Mouse (Mus musculus) stomach, postnatal 0 days (tissue): ENCODE data around the gene Gsto1.

Experiments
- CTCF ChIP-seq: IDR thresholded peaks from 2 replicates; pipeline ENCODE4 v1.5.1; 2016; ENCODE audit warnings: antibody characterized with exemption, low read depth, mild to moderate bottlenecking, moderate library complexity
- EP300 ChIP-seq: optimal IDR thresholded peaks from 2 replicates; pipeline ENCODE3; 2016; ENCODE audit warnings: antibody characterized with exemption

- TF ChIP-seq CTCF, result no peak
- TF ChIP-seq EP300, result no peak
Measured at GRCm38 (mm10) chr19:47898472-47899079, 43.8 kb downstream of the Gsto1 start.
